Mouse (Mus musculus) embryonic facial prominence, embryonic 10.5 days (tissue): ENCODE results near the gene Spag5. TPM values are rescaled to one million over a fixed set of nuclear protein-coding genes. Genes with fewer than 3 reads are reported as not detected.
A peak's percentile ranks its signal among the peaks of the same experiment; 100 is the strongest.

Source experiments
- DNase-seq: peaks from one replicate; pipeline ENCODE4 v3.0.0-alpha.2; 2017; ENCODE audit warnings: low spot score
- H3K27ac ChIP-seq: fragments of 300-500 bp; sonication (generic); replicated peaks from 2 replicates; pipeline ENCODE4 v1.5.1; 2016; ENCODE audit warnings: mild to moderate bottlenecking
- H3K27me3 ChIP-seq: fragments of 300-500 bp; sonication (generic); replicated peaks from 2 replicates; pipeline ENCODE4 v1.6.1; 2016; ENCODE audit warnings: low read depth, mild to moderate bottlenecking; ENCODE audit not compliant: poor library complexity, severe bottlenecking
- H3K36me3 ChIP-seq: fragments of 300-500 bp; sonication (generic); replicated peaks from 2 replicates; pipeline ENCODE4 v1.6.1; 2016; ENCODE audit warnings: mild to moderate bottlenecking, moderate library complexity
- H3K4me1 ChIP-seq: fragments of 300-500 bp; sonication (generic); 2 replicates; pipeline ENCODE4 v1.6.1; 2016
- H3K4me3 ChIP-seq: fragments of 300-500 bp; sonication (generic); 2 replicates; pipeline ENCODE4 v1.5.1; 2016; ENCODE audit warnings: mild to moderate bottlenecking, moderate library complexity
- H3K9me3 ChIP-seq: fragments of 300-500 bp; sonication (generic); 2 replicates; pipeline ENCODE4 v1.6.1; 2016; ENCODE audit warnings: mild to moderate bottlenecking
- WGBS: fragments of 180-500 bp; shearing (Covaris S2); methylation state at CpG from one replicate; pipeline ENCODE4 v1.1.7; 2016; 5-methylcytosine and 5-hydroxymethylcytosine counted together
- polyA plus RNA-seq: library from polyadenylated mRNA; unstranded; fragments of >200 nt; fragmentation: Nextera tagmentation; extraction: Ambion mirVana; gene quantifications from 2 replicates; pipeline ENCODE4 v1.2.1, GENCODE M21; 2016

The Spag5 gene
- polyA plus RNA-seq, 1 experiment from 2014 or later, result 65.7 TPM

GRCm38 (mm10) chr11:78363309-78364007, 62.1 kb downstream of the Spag5 start:
- Histone ChIP-seq H3K9me3 (no peaks in the 10 kb centered on the region), H3K4me3 (no peak overlapping the region), H3K36me3 (no peaks in the 10 kb centered on the region), H3K27ac (no peak overlapping the region), H3K4me1 (peaks cover 25% of the 10 kb centered on the region; the same call in 1 of the 2 replicates), H3K27me3 (peaks cover 11% of the 10 kb centered on the region)
- DNase-seq, result no peak
- 75% methylated on average over 13 of the region's 13 CpGs for WGBS

- Histone ChIP-seq H3K4me1 (peaks cover 21% of the 10 kb centered on the region; the same call in 1 of the 2 replicates), H3K9me3 (no peaks in the 10 kb centered on the region), H3K27me3 (peaks cover 5% of the 10 kb centered on the region), H3K27ac (no peak overlapping the region), H3K4me3 (no peak overlapping the region), H3K36me3 (no peaks in the 10 kb centered on the region)
- 63% methylated on average over 8 of the region's 8 CpGs for WGBS
- no peak for DNase-seq
Measured at GRCm38 (mm10) chr11:78364103-78364502, 62.8 kb downstream of the Spag5 start.

- no peak for DNase-seq
- H3K4me3 ChIP-seq, result no peak overlapping the region
- no peak overlapping the region for H3K27ac ChIP-seq
- no peaks in the 10 kb centered on the region for H3K36me3 ChIP-seq
- no peaks in the 10 kb centered on the region for H3K9me3 ChIP-seq
- 93% methylated on average over 15 of the region's 15 CpGs for WGBS
- H3K27me3 ChIP-seq, result no peaks in the 10 kb centered on the region
- peaks cover 18% of the 10 kb centered on the region; the same call in 1 of the 2 replicates for H3K4me1 ChIP-seq
Measured at GRCm38 (mm10) chr11:78367456-78368225, 66.3 kb downstream of the Spag5 start.

GRCm38 (mm10) chr11:78370389-78370788, 69.1 kb downstream of the Spag5 start:
- peak overlapping the region; percentile 35; the same call in 1 of the 2 replicates for H3K27ac ChIP-seq
- H3K9me3 ChIP-seq, result no peaks in the 10 kb centered on the region
- no peaks in the 10 kb centered on the region for H3K27me3 ChIP-seq
- 52% methylated on average over 1 of the region's 1 CpGs for WGBS
- no peaks in the 10 kb centered on the region for H3K36me3 ChIP-seq
- H3K4me1 ChIP-seq, result peaks cover 23% of the 10 kb centered on the region
- no peak overlapping the region for H3K4me3 ChIP-seq
- DNase-seq, result no peak

GRCm38 (mm10) chr11:78371711-78372110, 70.4 kb downstream of the Spag5 start:
- H3K9me3 ChIP-seq, result no peaks in the 10 kb centered on the region
- H3K27ac ChIP-seq, result no peak overlapping the region
- H3K36me3 ChIP-seq, result no peaks in the 10 kb centered on the region
- no peaks in the 10 kb centered on the region for H3K27me3 ChIP-seq
- no peak for DNase-seq
- H3K4me3 ChIP-seq, result no peak overlapping the region
- 92% methylated on average over 11 of the region's 11 CpGs for WGBS
- H3K4me1 ChIP-seq, result peaks cover 26% of the 10 kb centered on the region

Other genes starting within 250 kb of the Spag5 start
- gene Eral1, start 221.1 kb upstream of the Spag5 start, polyA plus RNA-seq, result 40.9 and 41.5 TPM in 2 replicates
- 28.2 and 29.9 TPM in 2 replicates for gene Fam222b, start 206.9 kb upstream of the Spag5 start, polyA plus RNA-seq
- 151 and 157 TPM in 2 replicates for gene Traf4, start 135.9 kb upstream of the Spag5 start, polyA plus RNA-seq
- 13.5 and 15.3 TPM in 2 replicates for gene Nek8, start 124.9 kb upstream of the Spag5 start, polyA plus RNA-seq
- 8.8 and 9.2 TPM in 2 replicates for gene Tlcd1, start 124.8 kb upstream of the Spag5 start, polyA plus RNA-seq
- gene Rpl23a, start 117.9 kb upstream of the Spag5 start, polyA plus RNA-seq, result 1,123 and 1,138 TPM in 2 replicates
- 107 and 123 TPM in 2 replicates for gene Rab34, start 113.1 kb upstream of the Spag5 start, polyA plus RNA-seq
- gene Proca1, start 108.1 kb upstream of the Spag5 start, polyA plus RNA-seq, result 1.6 and 2.3 TPM in 2 replicates
- gene Sdf2, start 55.8 kb upstream of the Spag5 start, polyA plus RNA-seq, result 43.5 and 44.9 TPM in 2 replicates
- 39.2 TPM in 2 replicates for gene Supt6, start 55.5 kb upstream of the Spag5 start, polyA plus RNA-seq
- 60.4 and 72.1 TPM in 2 replicates for gene 2610507B11Rik, start 39.8 kb upstream of the Spag5 start, polyA plus RNA-seq
- gene BC030499, start 10.7 kb upstream of the Spag5 start, polyA plus RNA-seq, result 0.48 and 0.49 TPM in 2 replicates
- gene Aldoc, start 21.4 kb downstream of the Spag5 start, polyA plus RNA-seq, result 3.0 and 3.2 TPM in 2 replicates
- 73.7 and 74.9 TPM in 2 replicates for gene Pigs, start 26.9 kb downstream of the Spag5 start, polyA plus RNA-seq
- 67.7 and 69.1 TPM in 2 replicates for gene Unc119, start 42.0 kb downstream of the Spag5 start, polyA plus RNA-seq
- gene Foxn1, start 85.0 kb downstream of the Spag5 start, polyA plus RNA-seq, result 0.21 and 0.26 TPM in 2 replicates
- gene Slc13a2, start 120.7 kb downstream of the Spag5 start, polyA plus RNA-seq, result not detected in 2 replicates
- gene Slc46a1, start 164.2 kb downstream of the Spag5 start, polyA plus RNA-seq, result 14.9 and 18.4 TPM in 2 replicates
- gene Sarm1, start 196.2 kb downstream of the Spag5 start, polyA plus RNA-seq, result 5.0 and 6.0 TPM in 2 replicates
- 16.3 and 16.7 TPM in 2 replicates for gene Vtn, start 197.6 kb downstream of the Spag5 start, polyA plus RNA-seq
- not detected in 2 replicates for gene Sebox, start 201.9 kb downstream of the Spag5 start, polyA plus RNA-seq
- 75.9 and 76.0 TPM in 2 replicates for gene Tmem199, start 210.6 kb downstream of the Spag5 start, polyA plus RNA-seq
- 175 and 178 TPM in 2 replicates for gene Poldip2, start 210.7 kb downstream of the Spag5 start, polyA plus RNA-seq
- 91.6 and 92.4 TPM in 2 replicates for gene Tnfaip1, start 234.8 kb downstream of the Spag5 start, polyA plus RNA-seq
- gene Ift20, start 234.8 kb downstream of the Spag5 start, polyA plus RNA-seq, result 84.2 and 95.2 TPM in 2 replicates
- gene Tmem97, start 249.2 kb downstream of the Spag5 start, polyA plus RNA-seq, result 89.6 and 96.6 TPM in 2 replicates